Mouse (Mus musculus) olfactory bulb, adult 2 months (tissue): ENCODE results near the gene Ercc8. TPM values are rescaled to one million over a fixed set of nuclear protein-coding genes. Genes with fewer than 3 reads are reported as not detected.

Experiments used
- H3K27ac ChIP-seq: fragments of 200-500 bp; 2 replicates; pipeline ENCODE4 v1.5.1; 2012; ENCODE audit warnings: low read depth, low read length; ENCODE audit not compliant: insufficient read depth
- H3K4me1 ChIP-seq: fragments of 200-500 bp; 2 replicates; pipeline ENCODE4 v1.6.1; 2012; ENCODE audit warnings: low read length; ENCODE audit not compliant: control insufficient read depth, insufficient read depth
- H3K4me3 ChIP-seq: fragments of 200-500 bp; 2 replicates; pipeline ENCODE4 v1.5.1; 2012; ENCODE audit warnings: mild to moderate bottlenecking, low read depth, low read length, moderate library complexity; ENCODE audit not compliant: insufficient read depth
- CTCF ChIP-seq: fragments of 200-500 bp; IDR thresholded peaks from 2 replicates; pipeline ENCODE4 v1.5.1; 2012; ENCODE audit warnings: low read depth, mild to moderate bottlenecking, low read length, moderate library complexity; ENCODE audit not compliant: insufficient read depth
- POLR2A ChIP-seq: fragments of 200-500 bp; IDR thresholded peaks from 2 replicates; pipeline ENCODE4 v1.6.1; 2012; ENCODE audit warnings: mild to moderate bottlenecking, low read depth, low read length, moderate library complexity; ENCODE audit not compliant: insufficient read depth
- WGBS: fragments of 180-500 bp; shearing (Covaris S2); methylation state at CpG from one replicate; pipeline ENCODE4 v1.1.7; 2018; 5-methylcytosine and 5-hydroxymethylcytosine counted together
- polyA plus RNA-seq: library from polyadenylated mRNA; stranded (reverse); fragments of >200 nt; gene quantifications from 2 replicates; pipeline ENCODE4 v1.2.4, GENCODE M21; 2012; ENCODE audit warnings: low replicate concordance; ENCODE audit not compliant: missing spikeins, insufficient read depth, insufficient read length

The Ercc8 gene
- polyA plus RNA-seq, 1 experiment = not detected

- TF ChIP-seq CTCF (no peak), POLR2A (no peak)
- no peaks in the 10 kb centered on the region for H3K4me1 ChIP-seq
- 91% methylated on average over 2 of the region's 2 CpGs for WGBS
- no peak overlapping the region for H3K27ac ChIP-seq
- no peak overlapping the region for H3K4me3 ChIP-seq
Observed at GRCm38 (mm10) chr13:108207447-108207846, 48.9 kb downstream of the Ercc8 start.

- WGBS = 77% methylated on average over 5 of the region's 5 CpGs
Observed at GRCm38 (mm10) chr13:108208090-108208489, 49.6 kb downstream of the Ercc8 start.

GRCm38 (mm10) chr13:108210960-108211359, 52.4 kb downstream of the Ercc8 start:
- no peak overlapping the region for H3K4me3 ChIP-seq
- no peaks in the 10 kb centered on the region for H3K4me1 ChIP-seq
- TF ChIP-seq CTCF = no peak
- no peak for TF ChIP-seq POLR2A
- 94% methylated on average over 8 of the region's 8 CpGs for WGBS
- H3K27ac ChIP-seq = no peak overlapping the region

More at GRCm38 (mm10) chr13:108208090-108208489, 49.6 kb downstream of the Ercc8 start:
- Histone ChIP-seq H3K4me1 (no peaks in the 10 kb centered on the region), H3K27ac (no peak overlapping the region), H3K4me3 (no peak overlapping the region)
- TF ChIP-seq POLR2A = no peak
- TF ChIP-seq CTCF = no peak

GRCm38 (mm10) chr13:108212397-108213018, 54.0 kb downstream of the Ercc8 start:
- Histone ChIP-seq H3K4me1 (no peaks in the 10 kb centered on the region), H3K27ac (no peak overlapping the region), H3K4me3 (no peak overlapping the region)
- 68% methylated on average over 5 of the region's 5 CpGs for WGBS
- TF ChIP-seq POLR2A = no peak
- TF ChIP-seq CTCF = no peak

GRCm38 (mm10) chr13:108214081-108214484, 55.6 kb downstream of the Ercc8 start, which contains the start of gene Elovl7:
Gene Elovl7 (plus strand): TSS chr13:108214404.
- H3K4me1 ChIP-seq = no peaks in the 10 kb centered on the region
- TF ChIP-seq POLR2A (peak; percentile 30; the same call in 1 of the 2 replicates), CTCF (0 out of 2 replicates have a peak, but pooled peaks have one; percentile 27)
- peak within 1 kb of the TSS; percentile 55 for H3K27ac ChIP-seq
- under 1% methylated on average over 38 of the region's 40 CpGs for WGBS
- H3K4me3 ChIP-seq = peak within 1 kb of the TSS; percentile 75

GRCm38 (mm10) chr13:108214485-108215107, 56.1 kb downstream of the Ercc8 start:
- TF ChIP-seq POLR2A (no peak), CTCF (no peak)
- WGBS = under 1% methylated on average over 50 of the region's 50 CpGs
- Histone ChIP-seq H3K4me3 (peak overlapping the region; percentile 75), H3K4me1 (no peaks in the 10 kb centered on the region), H3K27ac (peak overlapping the region; percentile 27; the same call in 1 of the 2 replicates)

GRCm38 (mm10) chr13:108215231-108215780, 56.8 kb downstream of the Ercc8 start:
- H3K4me3 ChIP-seq = peak overlapping the region; percentile 75
- no peak for TF ChIP-seq CTCF
- no peak for TF ChIP-seq POLR2A
- no peaks in the 10 kb centered on the region for H3K4me1 ChIP-seq
- H3K27ac ChIP-seq = no peak overlapping the region; the same call in 1 of the 2 replicates
- 14% methylated on average over 12 of the region's 12 CpGs for WGBS

GRCm38 (mm10) chr13:108219773-108220172, 61.2 kb downstream of the Ercc8 start:
- Histone ChIP-seq H3K27ac (no peak overlapping the region), H3K4me1 (no peaks in the 10 kb centered on the region; the same call in 1 of the 2 replicates), H3K4me3 (no peak overlapping the region)
- TF ChIP-seq POLR2A (no peak), CTCF (no peak)
- 82% methylated on average over 7 of the region's 7 CpGs for WGBS

- no peak overlapping the region for H3K4me3 ChIP-seq
- H3K27ac ChIP-seq = no peak overlapping the region
- TF ChIP-seq CTCF (no peak), POLR2A (no peak)
- 76% methylated on average over 3 of the region's 3 CpGs for WGBS
- H3K4me1 ChIP-seq = no peaks in the 10 kb centered on the region
Observed at GRCm38 (mm10) chr13:108229191-108229590, 70.7 kb downstream of the Ercc8 start.
